Mouse (Mus musculus) spleen, adult 2 months (tissue): ENCODE results near the gene Lhfpl3.

ENCODE experiments used
- CTCF ChIP-seq: fragments of 200-500 bp; IDR thresholded peaks from 2 replicates; pipeline ENCODE4 v1.5.1; 2011; ENCODE audit warnings: mild to moderate bottlenecking, inconsistent platforms; ENCODE audit not compliant: insufficient read depth, insufficient read length, insufficient replicate concordance; ENCODE audit errors: extremely low read depth
- POLR2A ChIP-seq: fragments of 200-500 bp; IDR thresholded peaks from 2 replicates; pipeline ENCODE4 v1.6.1; 2011; ENCODE audit warnings: low read depth, low read length, inconsistent platforms

GRCm38 (mm10) chr5:23284884-23285283, 539.0 kb downstream of the Lhfpl3 start:
- TF ChIP-seq POLR2A (no peak), CTCF (no peak)
